Mouse (Mus musculus) fibroblast of lung, adult 2 months (primary cell): ENCODE results near the gene Zbtb24.
A peak's percentile ranks its signal among the peaks of the same experiment; 100 is the strongest.

Source experiments
- DNase-seq: peaks from one replicate; pipeline ENCODE4 v3.0.0-alpha.2; 2011; ENCODE audit warnings: low read depth

Zbtb24 gene

GRCm38 (mm10) chr10:41467325-41467724, 17.1 kb downstream of the Zbtb24 start:
- no peak for DNase-seq

- no peak for DNase-seq
Observed at GRCm38 (mm10) chr10:41470693-41471092, 20.5 kb downstream of the Zbtb24 start.

GRCm38 (mm10) chr10:41472534-41472933, 22.4 kb downstream of the Zbtb24 start:
- DNase-seq = no peak

- DNase-seq = no peak
Observed at GRCm38 (mm10) chr10:41472962-41473481, 22.8 kb downstream of the Zbtb24 start.

DNA sequence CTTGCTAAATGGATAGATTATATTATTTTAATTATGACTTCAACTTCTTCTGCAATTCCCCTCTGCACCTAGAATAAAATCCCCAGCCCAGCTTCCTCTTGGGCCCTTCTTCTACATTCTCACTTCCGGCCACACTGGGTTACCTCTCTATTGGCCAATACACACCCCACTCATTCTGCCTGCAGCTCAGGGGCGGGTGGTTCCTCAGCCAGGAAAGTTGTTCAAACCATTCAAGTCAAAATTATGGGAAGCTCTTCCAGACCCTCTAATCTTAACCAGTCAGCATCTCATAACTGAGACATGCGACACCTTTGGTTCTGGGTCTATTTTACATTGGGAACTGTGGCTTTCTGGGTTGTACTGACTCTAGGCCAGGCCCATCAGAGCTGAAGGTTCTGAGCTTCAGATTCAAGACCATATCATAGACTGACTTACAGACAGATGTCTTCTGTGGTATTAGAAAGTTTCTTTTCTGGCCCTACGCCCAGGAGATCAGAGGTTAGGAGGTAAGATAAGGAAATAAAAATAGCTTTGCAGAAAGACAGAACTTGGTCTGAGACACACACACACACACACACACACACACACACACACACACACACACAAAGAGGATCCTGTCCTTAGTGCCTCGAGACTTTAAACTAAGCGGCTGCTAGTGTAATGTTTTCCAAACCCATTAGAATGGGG, 23.7 kb downstream of the Zbtb24 start:
- no peak for DNase-seq

- no peak for DNase-seq
Observed at GRCm38 (mm10) chr10:41474981-41475391, 24.8 kb downstream of the Zbtb24 start.

DNA sequence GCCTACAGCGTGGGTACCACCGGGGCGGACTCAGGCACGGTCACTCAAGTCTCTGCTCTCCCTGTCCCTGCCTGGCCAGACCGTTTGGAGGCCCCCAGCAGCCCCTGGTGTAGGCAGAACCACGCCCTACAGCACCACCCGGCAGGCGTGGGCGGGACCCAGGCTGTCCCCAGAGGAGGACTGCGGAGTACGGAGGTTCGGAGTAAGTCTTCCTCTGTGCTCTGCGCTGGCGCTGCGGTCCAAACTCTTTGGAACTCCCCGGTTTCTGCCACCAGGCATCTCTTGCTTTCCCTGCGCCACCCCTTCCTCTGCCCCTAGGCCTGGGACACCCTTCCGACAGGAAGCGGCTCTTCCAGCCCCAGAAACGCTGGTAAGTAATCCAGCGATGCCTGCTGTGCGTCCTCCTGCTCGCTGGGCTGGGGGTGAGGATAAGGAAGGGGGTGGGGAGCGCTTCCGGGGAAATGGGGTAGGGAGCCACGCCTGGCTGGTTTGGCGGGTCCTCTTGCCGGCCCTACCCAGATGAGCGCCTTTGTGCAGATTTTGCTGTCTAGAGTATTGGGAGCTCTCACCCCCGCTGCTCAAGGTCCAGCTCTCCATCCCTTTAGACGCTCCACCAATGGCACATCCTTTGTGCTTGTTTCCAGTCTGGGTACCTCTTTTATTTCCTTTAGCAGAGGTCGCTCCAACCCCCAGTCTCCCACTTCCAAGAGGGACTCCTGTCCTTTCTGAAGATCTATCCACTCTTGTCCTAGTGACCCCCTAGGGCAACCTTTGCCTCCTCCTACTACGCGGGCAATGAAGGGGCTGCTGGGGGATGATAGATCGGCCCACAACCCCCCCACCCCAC, 26.2 kb downstream of the Zbtb24 start, which contains the start of gene Mical1:
Gene Mical1 (plus strand): TSS at position 144 of the 847 bp plus-strand sequence.
- DNase-seq = no peak

DNA sequence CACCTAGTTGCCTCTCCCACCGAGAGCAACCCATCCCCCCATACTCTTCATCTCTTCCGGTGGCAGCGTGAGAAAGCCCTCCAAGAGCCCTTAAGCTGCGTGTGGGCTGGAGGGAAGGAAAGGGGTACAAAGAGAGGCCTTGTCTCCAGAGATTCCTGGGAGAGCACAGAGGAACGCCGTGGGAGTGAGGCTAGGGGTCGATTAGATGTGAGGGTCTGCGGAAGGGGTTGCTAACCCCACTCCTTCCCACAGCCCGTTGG, 26.8 kb downstream of the Zbtb24 start:
- no peak for DNase-seq

- peak; percentile 94 for DNase-seq
Observed at GRCm38 (mm10) chr10:41477278-41478181, 27.3 kb downstream of the Zbtb24 start.

DNA sequence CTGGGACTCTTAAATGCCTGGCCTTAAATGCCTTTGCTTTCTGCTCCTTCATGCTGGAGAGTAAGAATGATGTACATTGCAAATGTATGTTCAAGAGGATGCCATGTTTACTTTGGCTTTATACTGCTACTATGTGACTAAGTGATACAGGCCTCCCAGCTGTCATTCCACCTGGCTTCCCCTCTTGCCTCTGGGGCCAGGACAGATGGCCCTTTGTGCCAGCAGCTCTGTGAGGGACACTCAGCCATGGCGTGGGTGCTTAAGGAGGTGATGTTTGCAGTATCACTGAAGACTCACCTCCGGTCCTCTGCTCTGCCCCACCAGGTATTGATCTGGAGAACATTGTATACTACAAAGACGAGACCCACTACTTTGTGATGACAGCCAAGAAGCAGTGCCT, 29.8 kb downstream of the Zbtb24 start:
- DNase-seq = no peak

GRCm38 (mm10) chr10:41480938-41481880, 31.0 kb downstream of the Zbtb24 start:
- DNase-seq = no peak

GRCm38 (mm10) chr10:41482446-41482845, 32.3 kb downstream of the Zbtb24 start:
- DNase-seq = no peak

DNA sequence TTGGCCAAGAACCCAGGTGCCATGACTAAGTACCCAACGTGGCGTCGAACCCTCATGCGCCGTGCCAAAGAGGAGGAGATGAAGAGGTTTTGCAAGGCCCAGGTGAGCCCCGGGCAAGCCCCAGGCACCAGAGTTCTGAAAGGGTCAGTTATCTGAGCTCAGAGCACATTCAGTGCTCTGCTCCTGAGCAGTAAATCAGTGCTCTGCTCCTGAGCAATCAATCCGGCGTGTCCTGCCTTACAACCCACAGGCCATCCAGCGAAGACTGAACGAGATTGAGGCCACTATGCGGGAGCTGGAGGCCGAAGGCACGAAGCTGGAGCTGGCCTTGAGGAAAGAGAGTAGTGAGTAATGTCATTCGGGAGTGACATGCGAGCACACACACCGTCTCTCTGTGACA, 35.6 kb downstream of the Zbtb24 start:
- no peak for DNase-seq

DNA sequence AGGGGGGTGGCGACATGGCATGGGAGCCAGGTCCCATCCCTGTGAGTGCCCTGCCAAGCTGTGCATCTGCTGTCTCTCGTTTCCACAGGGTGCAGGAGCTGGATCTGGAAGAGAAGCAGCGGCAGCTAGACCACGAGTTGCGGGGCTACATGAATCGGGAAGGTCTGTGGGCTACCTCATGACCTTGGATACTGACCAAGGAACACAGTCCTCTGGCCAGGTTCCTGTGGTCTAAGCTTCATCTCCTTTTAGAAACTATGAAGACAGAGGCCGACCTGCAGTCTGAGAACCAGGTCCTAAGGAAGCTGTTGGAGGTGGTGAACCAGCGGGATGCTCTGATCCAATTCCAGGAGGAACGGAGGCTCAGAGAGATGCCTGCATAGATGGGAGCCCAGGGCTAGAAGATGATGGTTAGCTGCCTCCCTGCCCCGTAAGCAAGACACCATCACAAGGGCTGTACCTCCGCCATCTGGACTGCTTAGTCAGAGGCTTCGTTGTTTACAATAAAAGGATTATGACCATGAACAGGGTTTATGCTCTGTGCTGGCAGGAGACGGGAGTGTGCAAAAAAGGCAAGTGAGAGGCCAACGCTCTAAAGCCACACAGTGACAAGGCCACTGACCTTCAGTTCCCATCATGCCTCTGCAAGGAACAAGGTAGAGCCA, 36.5 kb downstream of the Zbtb24 start:
- DNase-seq = no peak

DNA sequence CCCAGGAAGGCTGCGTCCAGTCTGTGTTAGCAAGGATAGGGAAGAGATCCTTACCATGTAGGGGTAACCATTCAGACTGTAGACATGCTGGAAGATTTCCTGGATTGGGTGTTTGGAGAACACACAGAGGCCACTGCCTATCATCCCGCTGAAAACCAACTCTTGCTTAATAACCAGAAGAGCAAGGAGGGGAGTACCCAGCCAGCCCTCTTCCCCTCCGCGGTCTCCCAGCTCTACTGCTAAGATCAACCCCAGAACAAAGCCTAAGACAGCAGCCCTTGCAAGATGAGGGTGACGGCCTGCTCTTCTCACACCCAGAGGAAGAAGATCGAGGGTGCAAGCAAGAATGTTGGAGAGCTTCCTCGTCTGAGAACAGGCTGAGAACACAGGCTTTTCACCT, 38.7 kb downstream of the Zbtb24 start:
- no peak for DNase-seq

DNA sequence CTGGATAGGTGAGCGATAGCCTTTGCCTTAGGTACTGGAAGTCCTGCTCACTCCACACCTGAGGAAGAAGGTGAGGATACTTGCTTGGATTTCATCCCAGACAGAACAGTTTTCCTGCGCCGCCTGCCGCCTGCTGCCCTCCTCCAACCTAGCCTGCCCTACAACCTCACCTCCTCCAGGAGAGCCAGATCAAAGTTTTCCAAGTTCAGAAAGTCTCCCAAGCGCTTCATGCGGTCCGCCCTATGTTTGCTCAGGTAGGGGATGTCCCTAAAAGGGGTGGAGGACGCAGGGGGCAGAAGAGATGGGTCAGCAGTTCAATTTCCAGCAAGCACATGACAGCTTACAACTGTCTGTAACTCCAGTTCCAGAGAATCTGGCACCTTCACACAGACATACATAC, 39.1 kb downstream of the Zbtb24 start:
- no peak for DNase-seq

DNA sequence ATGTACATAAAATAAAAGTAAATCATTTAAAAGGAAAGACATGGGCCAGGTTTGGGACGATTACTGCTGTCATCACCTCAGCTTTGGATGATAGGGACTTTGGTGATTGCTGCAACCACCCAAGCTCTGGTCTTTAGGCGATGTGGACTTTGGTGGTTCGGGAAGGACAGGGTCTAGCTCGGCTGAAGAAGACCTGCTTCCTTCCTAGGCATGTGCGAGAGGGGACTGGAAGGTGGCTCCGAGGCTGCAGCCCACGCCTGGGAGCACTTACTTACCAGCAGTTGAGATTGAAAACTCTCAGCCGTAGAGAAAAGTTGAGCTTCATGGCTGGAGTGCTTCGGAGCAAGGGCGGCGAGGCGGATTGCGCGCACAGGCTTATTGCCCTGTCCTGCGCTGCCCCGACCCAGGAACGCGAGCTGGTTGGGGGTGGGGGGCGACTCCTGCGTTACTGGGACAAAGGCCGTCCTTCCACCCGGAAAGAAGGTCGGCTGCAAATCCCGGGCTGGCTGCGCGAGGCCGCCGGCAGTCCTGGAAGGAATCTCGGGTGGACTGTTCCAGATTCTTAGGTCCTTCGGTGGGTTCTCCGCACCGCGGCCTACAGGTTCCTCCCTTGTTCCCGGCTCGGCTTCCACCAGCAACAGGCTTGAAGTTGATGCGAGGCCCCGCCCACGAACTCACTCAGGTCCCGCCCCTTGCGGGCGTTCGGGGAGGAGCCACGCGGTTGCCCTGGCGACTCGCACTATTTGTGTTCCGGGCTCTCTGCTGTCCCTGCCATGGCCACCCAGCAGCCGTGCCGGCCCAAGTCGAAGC, 39.7 kb downstream of the Zbtb24 start, which contains the start of the genes Smpd2 and Ppil6:
Gene Smpd2 (minus strand): TSS at position 662 of the 810 bp plus-strand sequence.
Gene Ppil6 (plus strand): TSS at position 732 of the 810 bp plus-strand sequence.
- peak; percentile 82 for DNase-seq

DNA sequence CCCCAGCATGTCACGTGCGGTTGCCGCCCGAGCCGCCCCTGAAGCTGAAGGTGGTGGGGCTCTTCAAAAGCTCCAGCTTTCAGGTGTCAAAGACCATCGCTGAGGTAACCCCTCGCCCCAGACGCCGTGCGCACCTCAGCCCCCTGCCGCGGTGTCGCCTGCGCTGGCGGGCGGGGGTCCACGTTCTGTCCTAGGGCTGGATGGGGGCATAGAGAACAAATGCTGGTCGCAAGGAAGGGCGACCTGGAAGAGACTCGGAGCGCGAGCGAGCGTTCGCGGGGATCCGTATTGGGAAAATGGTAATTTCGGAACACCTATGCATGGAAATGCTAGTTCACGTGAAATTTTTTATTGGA, 40.3 kb downstream of the Zbtb24 start:
- no peak for DNase-seq

DNA sequence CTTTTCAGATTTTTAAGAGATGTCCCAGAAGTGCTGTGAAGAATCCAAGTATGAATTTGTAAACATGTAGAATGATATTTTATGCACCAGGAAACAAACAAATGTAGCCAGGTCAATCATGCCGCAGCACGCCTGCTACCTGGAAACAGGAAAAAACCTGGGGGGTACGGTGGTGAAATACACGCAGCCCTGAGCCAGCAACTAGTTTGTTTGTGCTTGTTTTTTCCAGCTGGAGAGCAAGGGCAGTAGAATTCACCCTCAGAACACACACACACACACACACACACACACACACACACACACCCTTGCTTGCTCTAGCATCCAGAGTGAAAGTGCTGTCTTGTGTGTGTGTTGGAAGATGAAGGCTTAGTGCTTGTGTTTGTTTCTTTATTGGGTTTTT, 40.9 kb downstream of the Zbtb24 start:
- DNase-seq = no peak

DNA sequence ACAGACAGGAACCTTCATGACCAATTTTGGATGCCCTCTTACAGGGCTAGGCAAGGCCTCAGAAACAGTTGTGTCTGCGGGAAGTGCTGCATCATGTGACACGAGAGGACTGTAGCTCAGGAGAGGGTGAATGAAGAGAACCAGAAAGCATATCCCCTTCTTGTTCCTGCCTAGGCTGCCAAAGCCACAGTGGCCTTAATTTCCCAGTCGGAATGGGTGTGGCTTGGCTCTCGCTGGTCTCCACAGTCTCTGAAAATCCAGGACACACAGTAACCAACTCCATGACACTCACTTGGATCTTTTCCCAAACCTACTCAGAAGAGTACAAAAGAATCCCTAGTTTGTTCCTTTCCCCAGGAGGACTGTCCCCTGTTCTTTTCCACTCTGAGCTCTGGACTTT, 50.8 kb downstream of the Zbtb24 start:
- DNase-seq = no peak
